Mouse (Mus musculus): ENCODE data around the gene Eya2. TPM values are rescaled to one million over a fixed set of nuclear protein-coding genes. Genes with fewer than 3 reads are reported as not detected.
A peak's percentile ranks its signal among the peaks of the same experiment; 100 is the strongest.

The Eya2 gene
- total RNA-seq, 2 experiments from 2014 or later, result 4.4 to 5.9 TPM

- no peak for DNase-seq (ENCODE audit: low spot score in 2 of 2)
These were observed 48.8 kb downstream of the Eya2 start for GRCm38 (mm10) chr2:165643596-165643995.

DNA sequence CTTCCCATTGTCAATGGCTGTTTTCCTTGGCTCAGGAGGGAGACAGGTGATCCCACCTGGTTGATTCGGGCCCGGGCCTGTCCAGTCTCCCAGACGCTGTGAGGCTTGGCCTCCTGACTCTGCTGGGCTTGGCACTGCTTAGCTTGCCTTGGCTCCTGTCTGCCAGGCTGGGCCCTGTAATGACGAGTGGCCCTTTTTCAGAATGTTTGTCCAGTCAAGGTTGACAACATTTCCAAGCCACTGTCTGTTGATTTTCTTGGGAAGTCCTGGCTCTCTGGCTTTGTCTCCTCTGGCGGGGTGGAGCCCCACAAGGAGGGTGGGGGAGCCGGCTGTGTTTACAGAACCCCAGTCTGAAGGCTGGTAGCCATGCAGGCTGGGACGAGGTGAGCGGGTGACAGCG lies 49.2 kb downstream of the Eya2 start:
- no peak for DNase-seq (ENCODE audit: low spot score in 2 of 2)

DNA sequence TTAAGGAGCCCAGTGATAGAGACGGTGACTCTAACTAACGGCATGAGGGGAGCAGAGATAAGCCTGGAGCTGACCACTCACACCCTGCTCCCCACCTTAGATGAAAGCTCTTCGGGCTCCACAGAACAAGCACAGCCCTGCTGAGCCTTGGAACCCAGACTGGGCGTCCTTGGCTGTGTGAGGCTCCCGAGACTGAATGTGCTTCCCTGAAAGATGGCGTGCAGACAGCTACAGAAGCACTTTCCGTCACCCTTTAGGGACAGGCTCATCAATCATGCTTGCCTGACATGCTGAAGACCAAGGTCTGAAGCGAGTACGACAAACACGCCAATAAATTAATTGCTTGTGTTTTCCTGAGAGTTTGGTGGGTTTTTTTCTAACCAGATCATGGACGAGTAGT lies 56.2 kb downstream of the Eya2 start:
- no peak for DNase-seq (ENCODE audit: low spot score in 2 of 2)

DNA sequence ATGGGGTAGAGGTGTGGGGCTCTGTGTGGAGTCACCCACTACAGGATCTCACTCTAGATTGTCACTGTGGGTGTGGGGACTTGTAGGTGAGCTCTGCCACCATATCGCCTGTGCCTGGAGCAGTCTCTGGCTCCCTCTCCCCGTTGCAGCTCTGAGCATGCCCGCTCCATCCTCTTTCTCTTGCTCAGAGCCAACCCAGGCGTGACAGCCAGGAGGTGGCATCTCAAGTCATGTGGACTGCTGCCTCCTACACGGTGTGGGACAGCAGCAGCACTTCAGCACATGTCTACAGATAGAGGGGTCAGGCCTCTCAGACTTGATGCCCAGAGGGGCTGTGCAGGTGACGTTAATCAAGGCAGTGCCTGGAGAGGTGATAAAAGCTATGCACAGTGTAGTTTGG lies 57.4 kb downstream of the Eya2 start:
- DNase-seq (ENCODE audit: low spot score in 2 of 2), result no peak

- DNase-seq (ENCODE audit: low spot score in 2 of 2), result peak; percentile 13 to 37
These were observed 58.4 kb downstream of the Eya2 start for GRCm38 (mm10) chr2:165653001-165653921.

DNA sequence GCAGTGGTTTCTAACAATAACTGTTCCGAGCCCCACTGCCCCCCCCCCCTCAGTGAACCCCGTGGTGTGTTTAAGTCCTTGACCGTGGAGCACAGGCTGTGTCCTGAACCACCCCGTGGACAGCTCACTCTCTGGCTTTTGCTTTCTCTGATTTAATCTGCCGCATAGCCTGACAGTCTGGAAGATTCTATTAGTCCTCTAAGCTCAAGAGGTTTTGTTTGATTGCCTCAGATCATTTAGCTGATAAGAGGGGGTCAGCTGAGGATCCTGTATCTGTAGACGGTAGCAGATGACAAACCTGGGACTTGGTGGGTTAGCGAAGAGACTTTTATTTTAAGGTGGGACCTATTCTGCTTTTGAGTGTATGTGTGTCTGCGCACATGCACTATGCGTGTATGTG lies 59.3 kb downstream of the Eya2 start:
- no peak for DNase-seq (ENCODE audit: low spot score in 2 of 2)

DNA sequence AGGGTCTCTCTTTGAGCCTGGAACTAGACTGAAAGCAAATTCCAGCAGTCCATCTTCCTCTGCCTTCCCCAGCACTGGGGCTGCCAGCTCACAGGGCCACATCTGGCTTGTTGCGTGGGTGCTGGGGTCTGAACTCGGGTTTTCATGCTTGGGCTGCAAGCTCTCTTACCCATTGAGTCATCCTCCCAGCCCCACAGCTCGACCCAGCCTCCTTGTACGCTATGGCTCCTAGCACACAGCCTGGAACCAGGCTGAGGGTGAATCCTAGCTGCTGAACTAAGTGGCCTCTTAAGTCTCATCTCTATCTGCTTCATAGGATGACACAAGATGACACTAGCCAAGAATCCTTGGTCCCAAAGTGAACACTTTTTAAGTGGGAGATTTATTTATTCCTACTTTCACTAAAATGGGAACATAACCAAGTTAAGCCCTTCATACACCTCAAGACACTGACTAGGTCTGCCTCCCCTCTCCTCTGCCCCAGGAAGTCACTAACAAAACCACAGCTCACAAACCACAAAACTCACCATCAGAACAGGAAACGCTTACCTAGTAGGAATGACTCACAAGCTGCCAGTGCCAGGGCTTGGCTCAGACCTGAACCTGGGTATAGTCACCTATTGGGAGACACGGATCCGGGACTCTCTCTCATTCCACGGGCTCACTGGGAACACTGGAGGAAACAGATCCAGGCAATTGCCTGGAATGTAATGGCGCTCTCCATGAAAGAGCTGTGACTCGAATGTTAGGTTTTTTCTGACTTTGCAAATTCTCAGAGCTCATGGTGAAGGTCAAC lies 60.1 kb downstream of the Eya2 start:
- DNase-seq (ENCODE audit: low spot score in 2 of 2), result peak in 1 of 2 experiments; percentile 17

GRCm38 (mm10) chr2:165656541-165656940 lies 61.7 kb downstream of the Eya2 start:
- DNase-seq (ENCODE audit: low spot score in 2 of 2), result no peak

GRCm38 (mm10) chr2:165656956-165657355 lies 62.1 kb downstream of the Eya2 start:
- DNase-seq (ENCODE audit: low spot score in 2 of 2), result no peak

DNA sequence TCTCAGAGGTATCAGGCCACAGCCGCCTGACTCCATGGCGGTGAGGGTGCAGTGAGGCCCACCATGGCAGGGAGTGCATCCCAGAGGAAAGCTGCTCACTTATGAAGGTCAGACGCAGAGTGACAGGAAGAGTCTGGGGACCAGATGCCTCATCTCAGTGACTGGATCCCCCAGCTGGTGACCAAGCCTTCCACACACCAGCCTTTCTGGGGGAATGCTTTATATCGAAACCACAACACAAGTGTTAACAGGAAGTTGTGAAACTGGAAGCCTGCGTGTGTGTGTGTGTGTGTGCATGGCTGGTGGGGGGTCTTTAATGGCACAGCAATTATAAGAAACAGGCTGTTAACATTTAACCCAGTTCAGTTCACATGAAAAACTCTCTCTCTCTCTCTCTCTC lies 64.7 kb downstream of the Eya2 start:
- DNase-seq (ENCODE audit: low spot score in 2 of 2), result no peak

DNA sequence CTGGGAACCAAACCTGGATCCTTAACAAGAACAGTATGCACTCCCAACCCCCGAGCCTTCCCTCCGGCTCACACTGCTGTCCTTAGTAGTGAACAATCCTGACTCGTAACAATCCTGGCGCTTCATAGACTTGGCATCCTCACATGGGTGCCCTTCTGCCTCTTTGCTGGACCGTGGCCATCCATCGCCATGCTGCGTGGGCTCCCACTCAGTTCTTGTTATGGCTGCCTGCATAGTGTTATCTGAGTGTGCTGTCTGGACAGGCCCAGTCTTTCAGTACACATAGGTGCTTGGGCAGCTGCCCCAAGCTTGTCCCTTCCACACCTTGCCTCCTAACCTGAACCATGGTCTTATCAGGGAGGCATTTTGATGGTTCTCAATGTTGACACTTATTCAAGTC lies 68.4 kb downstream of the Eya2 start:
- no peak for DNase-seq (ENCODE audit: low spot score in 2 of 2)

- DNase-seq (ENCODE audit: low spot score in 2 of 2), result no peak
These were observed 69.8 kb downstream of the Eya2 start for GRCm38 (mm10) chr2:165664648-165665047.

- no peak for DNase-seq (ENCODE audit: low spot score in 2 of 2)
These were observed 70.3 kb downstream of the Eya2 start for GRCm38 (mm10) chr2:165665176-165665575.

DNA sequence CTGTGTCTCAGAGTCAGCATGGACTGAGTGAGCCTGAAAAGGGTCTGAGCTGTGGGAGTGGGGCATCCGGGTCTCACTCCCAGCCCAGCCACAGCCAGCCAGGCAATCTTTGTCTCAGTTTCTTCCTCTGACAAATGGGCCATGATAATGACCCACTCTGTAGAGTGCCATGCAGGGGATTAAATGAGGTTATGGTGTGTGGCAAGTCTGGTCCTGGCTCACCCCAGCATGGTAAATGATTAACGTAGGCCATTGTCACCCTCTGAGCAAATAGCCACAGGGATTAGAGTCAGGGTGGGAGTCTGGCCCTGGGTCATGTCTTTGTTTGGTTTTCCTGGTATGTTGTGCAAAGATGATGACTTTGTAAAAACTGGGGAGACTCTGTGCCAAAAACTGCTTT lies 72.3 kb downstream of the Eya2 start:
- no peak for DNase-seq (ENCODE audit: low spot score in 2 of 2)

DNA sequence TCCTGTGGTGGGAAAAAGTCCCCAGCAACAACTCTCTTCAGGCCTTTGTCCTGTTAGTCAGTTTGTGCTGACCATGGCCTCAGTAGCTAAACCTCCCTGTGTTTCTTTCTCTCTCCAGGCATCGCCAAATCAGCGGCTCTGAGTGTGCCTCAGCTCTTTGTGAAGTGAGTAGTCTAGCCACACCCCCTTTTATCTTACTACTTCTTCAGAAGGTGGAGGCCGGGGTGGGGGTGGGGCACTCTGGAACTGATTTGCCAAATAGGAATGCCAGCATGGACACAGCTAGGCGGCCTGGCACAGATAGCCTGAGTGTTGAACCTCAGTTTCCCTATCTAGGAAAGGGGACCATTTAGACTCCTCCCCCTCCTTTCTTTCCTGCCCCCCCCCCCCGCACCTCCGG lies 87.9 kb downstream of the Eya2 start:
- no peak for DNase-seq (ENCODE audit: low spot score in 2 of 2)

DNA sequence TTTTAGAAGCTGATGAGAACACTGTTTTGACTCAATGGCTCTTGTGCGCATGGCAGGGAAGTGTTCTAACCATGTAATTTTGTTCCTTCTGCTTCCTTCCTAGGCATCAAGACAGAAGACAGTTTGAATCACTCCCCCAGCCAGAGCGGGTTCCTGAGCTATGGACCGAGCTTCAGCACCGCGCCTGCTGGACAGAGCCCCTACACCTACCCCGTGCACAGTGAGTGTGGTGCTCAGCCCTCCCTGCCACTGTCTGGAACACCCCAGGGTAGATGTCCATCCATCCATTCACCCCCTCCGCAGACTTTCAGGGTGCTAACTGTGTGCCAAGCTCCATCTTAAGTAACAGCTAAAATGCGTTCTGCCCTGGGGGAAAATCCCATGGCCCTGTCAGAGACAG lies 92.7 kb downstream of the Eya2 start:
- DNase-seq (ENCODE audit: low spot score in 2 of 2), result no peak

DNA sequence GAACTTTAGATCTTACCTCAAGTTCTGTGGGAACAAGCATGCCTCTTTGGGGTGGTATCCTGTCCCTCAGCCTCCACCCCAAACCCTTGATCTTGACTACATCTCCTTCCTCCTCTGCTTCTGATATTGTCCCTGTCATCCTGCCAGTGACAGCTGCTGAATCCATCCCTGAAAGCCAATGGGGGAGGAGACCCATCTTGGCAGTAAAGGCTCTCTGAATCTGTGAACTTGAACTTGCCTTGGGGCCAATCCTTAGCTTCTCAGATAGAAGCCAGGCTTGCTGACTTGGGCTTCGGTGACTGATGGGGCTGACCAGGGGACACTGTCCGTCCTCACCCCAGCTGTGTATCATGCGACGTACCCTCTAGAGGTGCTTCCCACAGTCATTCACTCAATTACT lies 94.1 kb downstream of the Eya2 start:
- DNase-seq (ENCODE audit: low spot score in 2 of 2), result no peak

- DNase-seq (ENCODE audit: low spot score in 2 of 2), result no peak
These were observed 96.2 kb downstream of the Eya2 start for GRCm38 (mm10) chr2:165691016-165691415.

- peak; percentile 8 to 25 for DNase-seq (ENCODE audit: low spot score in 2 of 2)
These were observed 98.3 kb downstream of the Eya2 start for GRCm38 (mm10) chr2:165692944-165693660.

DNA sequence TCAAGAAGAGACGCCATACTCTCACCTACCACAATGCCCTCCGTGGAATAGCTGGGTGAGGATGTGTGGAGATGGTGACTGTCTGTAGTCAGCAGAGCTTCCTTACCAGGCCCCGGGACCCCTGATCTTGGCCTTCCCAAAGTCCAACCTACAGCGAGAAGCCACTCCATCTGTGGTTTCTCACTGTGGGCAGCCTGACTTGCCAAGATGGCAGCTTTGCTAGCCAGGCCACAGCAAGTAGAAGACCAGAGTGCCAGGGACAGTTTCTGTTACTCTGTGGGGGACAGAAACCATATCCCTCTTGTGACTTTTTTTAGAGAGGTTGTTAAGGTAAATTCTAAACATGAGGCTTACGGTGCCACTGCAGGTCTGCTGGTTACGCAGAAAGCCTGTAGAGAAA lies 99.9 kb downstream of the Eya2 start:
- no peak for DNase-seq (ENCODE audit: low spot score in 2 of 2)

DNA sequence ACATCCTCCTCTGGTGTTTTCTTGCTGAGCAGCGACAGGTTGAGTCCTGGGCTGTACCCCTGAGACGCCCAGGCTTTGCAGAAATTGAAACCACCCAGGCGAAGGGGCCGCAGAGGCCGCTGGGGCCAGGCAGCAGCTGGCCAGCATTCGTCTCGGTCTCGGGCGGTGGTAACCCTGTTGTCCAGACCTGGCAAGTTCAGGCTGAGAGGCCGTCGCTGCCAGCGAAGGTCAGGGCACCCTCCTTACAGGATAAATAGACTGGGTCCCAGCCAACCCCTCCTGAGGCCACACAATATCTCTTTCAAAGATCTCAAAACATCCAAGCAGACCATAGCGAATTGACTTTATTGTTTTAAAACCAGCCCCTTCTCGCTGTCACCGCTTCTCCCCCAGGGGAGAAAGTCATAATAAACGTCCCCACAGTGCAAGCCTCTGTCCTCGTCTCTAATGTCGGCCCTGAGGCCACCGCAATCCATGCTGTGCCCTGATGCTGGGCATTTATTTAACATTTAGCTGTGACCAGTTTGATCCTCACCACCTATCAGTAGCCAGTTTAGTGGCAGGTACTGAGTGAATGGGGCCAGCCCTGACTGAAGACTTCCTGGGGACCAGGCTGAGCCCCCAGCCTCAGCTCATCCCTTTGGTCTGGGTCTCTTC lies 105.5 kb downstream of the Eya2 start:
- no peak for DNase-seq (ENCODE audit: low spot score in 2 of 2)

Data from adrenal gland, adult 18-20 months (tissue).